Mouse (Mus musculus) central nervous system, embryonic 14 days (tissue): ENCODE results near the gene Cyp4a31. TPM values are rescaled to one million over a fixed set of nuclear protein-coding genes. Genes with fewer than 3 reads are reported as not detected.

ENCODE experiments used
- polyA plus RNA-seq: library from polyadenylated mRNA; depleted of rRNA; stranded (reverse); fragments of >200 nt; gene quantifications from 2 replicates; pipeline ENCODE4 v1.2.3, GENCODE M21; 2012; rRNA removed

The Cyp4a31 gene
- polyA plus RNA-seq = not detected in 2 replicates

DNA sequence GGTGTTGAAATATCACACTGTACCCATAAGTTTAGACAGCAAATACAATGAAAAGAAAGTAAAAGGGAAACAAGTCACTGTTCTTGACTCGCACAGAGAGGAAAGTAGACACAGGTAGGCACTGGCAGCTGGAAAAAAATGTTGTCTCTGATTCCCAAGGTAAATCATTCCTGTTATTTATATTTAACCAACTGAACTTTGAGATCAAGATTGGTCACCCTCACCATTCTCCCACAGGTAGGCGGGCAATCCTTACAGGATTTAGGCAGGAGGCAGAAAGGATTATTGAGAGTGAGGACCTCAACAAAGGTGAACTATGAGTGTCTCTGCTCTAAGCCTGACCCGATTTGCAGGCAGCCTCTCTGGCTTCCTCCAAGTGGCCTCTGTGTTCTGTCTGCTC lies at the start of gene Cyp4a31:
Gene Cyp4a31 (plus strand): TSS at position 249 of the 400 bp plus-strand sequence.

DNA sequence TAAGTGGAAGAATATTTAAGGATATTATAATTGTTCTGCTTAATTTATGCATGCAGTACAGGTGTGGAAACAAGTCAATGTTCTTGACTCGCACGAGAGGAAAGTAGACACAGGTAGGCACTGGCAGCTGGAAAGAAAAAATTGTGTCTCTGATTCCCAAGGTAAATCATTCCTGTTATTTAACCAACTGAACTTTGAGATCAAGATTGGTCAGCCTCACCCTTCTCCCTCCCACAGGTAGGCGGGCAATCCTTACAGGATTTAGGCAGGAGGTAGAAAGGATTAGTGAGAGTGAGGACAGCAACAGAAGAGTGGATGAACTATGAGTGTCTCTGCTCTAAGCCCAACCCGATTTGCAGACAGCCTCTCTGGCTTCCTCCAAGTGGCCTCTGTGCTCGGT lies 45.4 kb upstream of the Cyp4a31 start, which contains the start of gene Cyp4a10:
Gene Cyp4a10 (plus strand): TSS at position 265 of the 400 bp plus-strand sequence.

DNA sequence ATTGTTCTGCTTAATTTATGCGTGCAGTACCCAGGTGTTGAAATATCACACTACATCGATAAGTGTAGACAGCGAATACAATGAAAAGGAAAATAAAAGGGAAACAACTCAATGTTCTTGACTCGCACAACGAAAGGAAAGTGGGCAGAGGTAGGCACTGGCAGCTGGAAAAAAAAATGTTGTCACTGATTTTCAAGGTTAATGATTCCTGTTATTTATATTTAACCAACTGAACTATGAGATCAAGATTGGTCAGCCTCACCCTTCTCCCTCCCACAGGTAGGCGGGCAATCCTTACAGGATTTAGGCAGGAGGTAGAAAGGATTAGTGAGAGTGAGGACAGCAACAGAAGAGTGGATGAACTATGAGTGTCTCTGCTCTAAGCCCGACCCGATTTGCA lies 37.2 kb downstream of the Cyp4a31 start, which contains the start of gene Cyp4a32:
Gene Cyp4a32 (plus strand): TSS at position 359 of the 400 bp plus-strand sequence.

Other genes starting within 250 kb of the Cyp4a31 start
- gene Cyp4a12b, start 152.0 kb upstream of the Cyp4a31 start, polyA plus RNA-seq = 0.03 TPM in 1 of 2 replicates, not detected in the other
- gene Cyp4a30b, start 111.0 kb upstream of the Cyp4a31 start, polyA plus RNA-seq = not detected in 2 replicates
- not detected in 2 replicates for gene Cyp4a14, start 67.5 kb upstream of the Cyp4a31 start, polyA plus RNA-seq
- gene Cyp4a10, start 45.4 kb upstream of the Cyp4a31 start, polyA plus RNA-seq = not detected in 2 replicates
- gene Cyp4a32, start 37.3 kb downstream of the Cyp4a31 start, polyA plus RNA-seq = not detected in 2 replicates
- gene Cyp4b1, start 84.1 kb downstream of the Cyp4a31 start, polyA plus RNA-seq = 0.43 and 1.0 TPM in 2 replicates
- 18.9 and 19.0 TPM in 2 replicates for gene Efcab14, start 174.1 kb downstream of the Cyp4a31 start, polyA plus RNA-seq
- gene Tex38, start 217.4 kb downstream of the Cyp4a31 start, polyA plus RNA-seq = 0.37 and 0.46 TPM in 2 replicates
- 28.0 and 28.7 TPM in 2 replicates for gene Atpaf1, start 221.2 kb downstream of the Cyp4a31 start, polyA plus RNA-seq